Mouse (Mus musculus): ENCODE measurements at regions not wholly inside any gene's neighbourhood (a gene's known extent, or its start where the extent isn't known, plus 50 kb on each side); places are given as distances from the start of the nearest gene placed in this dataset.

- DNase-seq (ENCODE audit: low spot score in 2 of 2) = no peak
These were observed 116.9 kb upstream of the Egln3 start for GRCm38 (mm10) chr12:54320533-54320932.

DNA sequence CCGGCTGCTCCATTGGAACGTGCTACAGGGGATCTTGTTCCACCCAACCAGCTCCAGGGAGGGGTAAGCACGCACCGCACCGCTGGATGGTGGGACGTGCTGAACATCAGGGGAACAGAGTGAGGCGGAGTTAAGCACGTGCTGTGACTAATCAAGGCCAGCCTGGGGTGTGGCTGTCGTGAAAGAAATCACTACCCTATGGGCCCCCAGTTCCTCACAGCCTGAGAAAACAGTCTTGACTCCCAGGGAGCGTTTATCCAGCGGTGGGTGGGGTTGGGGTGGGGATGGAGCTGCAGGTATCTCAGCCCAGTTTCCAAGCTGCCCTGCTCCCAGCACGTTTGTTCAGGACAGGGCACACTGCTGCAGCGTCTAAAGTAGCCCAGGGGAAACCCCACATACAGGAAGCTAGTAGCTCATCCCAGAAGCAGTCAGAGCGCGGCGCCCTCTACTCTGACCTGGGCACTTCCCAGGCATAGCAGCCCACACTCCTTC lies 113.4 kb upstream of the Egln3 start:
- no peak for DNase-seq (ENCODE audit: low spot score in 2 of 2)

GRCm38 (mm10) chr12:54316066-54316567 lies 112.5 kb upstream of the Egln3 start:
- no peak for DNase-seq (ENCODE audit: low spot score in 2 of 2)

- no peak for DNase-seq (ENCODE audit: low spot score in 2 of 2)
These were observed 110.5 kb upstream of the Egln3 start for GRCm38 (mm10) chr12:54314153-54314552.

GRCm38 (mm10) chr12:54313211-54313845 lies 109.7 kb upstream of the Egln3 start:
- DNase-seq (ENCODE audit: low spot score in 2 of 2) = peak; percentile 29 to 42

DNA sequence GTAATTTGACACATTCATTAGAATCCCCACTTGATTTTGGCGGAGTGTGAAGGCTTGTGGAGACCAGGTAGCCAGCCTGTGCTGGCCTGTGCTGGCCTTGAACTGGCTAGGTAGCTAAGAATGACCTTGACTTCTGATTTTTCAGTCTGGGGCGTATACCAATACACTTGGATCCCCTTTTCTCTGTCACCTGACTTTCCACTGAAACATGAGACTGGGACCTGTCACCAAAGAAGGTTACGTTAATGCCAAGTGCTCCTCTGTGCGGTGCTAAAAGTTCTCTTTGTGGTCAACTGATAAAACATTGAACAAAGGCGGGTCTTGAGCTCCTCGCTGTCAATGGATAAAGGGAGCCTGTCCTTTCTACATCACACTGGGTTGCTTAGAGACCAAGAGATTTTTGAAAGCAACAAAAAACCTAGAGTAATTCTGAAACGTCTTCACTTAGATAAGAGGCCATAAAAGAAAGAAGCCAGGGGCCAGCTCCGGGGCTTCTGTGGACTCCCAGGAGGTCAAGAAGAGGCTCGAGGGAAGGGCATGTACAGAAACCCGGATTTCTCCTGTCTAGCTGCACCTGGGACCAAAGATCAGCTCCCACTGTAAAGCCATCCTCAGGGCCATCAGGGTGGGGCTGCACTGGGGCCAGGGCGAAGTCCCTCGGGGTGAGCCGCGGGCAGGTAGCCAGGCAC lies 109.0 kb upstream of the Egln3 start:
- no peak for DNase-seq (ENCODE audit: low spot score in 2 of 2)

- no peak for DNase-seq (ENCODE audit: low spot score in 2 of 2)
These were observed 108.3 kb upstream of the Egln3 start for GRCm38 (mm10) chr12:54311896-54312521.

DNA sequence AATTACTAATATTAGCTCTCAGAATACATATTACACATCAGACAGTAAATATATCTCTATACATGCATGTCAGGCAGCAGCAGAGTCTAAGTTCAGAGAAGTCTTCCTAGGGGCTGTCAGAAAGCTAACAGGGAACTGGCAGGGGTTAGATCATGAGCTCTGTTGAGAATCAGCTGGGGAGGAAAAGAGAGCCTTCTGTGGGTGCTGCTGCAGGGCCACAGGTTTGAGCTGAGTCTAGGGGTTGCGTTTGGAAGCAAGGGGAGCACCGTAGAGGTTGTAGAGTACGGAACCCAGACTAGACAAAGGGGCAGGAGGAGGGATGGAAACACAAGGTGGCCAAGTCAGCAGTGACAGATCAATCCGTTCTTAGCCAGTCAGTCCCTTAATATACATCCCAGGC lies 106.2 kb upstream of the Egln3 start:
- no peak for DNase-seq (ENCODE audit: low spot score in 2 of 2)

DNA sequence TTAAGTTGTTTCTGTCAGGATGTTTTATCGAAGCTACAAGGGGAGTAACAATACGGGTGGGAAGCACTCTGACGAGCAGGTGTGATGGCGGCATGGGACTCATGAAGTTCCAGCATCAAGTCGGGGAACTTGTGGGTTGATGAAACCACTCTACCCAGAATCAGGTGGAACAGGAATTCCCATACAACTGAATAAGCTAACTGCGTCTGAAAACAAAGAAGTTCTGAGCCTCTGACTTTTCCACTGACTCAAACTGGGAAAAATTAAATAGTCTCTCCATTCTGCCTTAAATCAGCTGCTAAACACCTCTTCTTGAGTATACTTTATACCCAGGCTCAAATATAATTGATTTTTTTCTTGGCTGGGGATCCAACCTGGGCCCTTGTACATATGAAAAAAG lies 105.6 kb upstream of the Egln3 start:
- DNase-seq (ENCODE audit: low spot score in 2 of 2) = no peak

DNA sequence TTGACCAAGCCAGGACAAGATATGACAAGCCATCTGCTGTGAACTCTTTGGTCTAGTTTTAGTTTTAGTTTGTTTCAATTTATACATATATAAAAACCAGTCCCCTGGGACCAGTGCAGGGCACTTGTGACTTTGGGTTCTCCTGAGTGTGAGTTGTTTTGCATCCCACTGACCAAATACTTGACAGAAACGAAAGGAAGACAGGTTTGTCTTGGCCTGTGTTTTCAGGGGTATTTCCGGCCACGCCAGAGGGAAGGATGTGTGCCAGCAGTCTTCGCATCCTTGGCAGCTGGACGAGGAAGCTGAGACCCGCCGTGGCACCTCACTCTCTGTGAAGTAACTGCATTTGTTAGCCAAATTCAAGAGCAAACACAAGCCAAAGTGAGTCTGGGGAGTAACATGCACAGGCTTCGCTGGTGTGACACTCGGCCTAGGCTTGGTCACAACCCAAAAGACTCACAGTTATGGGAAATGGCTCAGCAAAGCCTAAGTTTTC lies 101.5 kb upstream of the Egln3 start:
- DNase-seq (ENCODE audit: low spot score in 2 of 2) = no peak

GRCm38 (mm10) chr12:54303746-54304145 lies 100.1 kb upstream of the Egln3 start:
- no peak for DNase-seq (ENCODE audit: low spot score in 2 of 2)

DNA sequence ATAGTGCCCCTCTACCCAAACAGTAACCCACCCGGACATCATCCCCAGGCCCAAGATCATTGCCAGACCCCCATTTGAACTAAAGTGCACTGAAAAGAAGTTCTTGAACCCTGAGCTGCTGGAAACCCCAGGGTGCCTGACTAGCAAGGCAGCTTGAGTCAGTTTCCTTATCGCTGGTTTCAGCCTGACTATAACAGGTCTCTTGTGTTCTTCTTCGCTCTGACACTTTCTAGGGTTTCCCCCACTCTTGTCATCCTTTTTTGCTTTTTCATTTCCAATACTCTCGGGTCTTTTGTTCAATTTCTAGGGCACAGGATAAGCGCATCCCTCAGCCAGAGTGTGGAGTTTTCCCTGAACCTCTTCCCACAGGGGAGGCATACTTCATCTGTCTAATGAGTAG lies 95.8 kb upstream of the Egln3 start:
- no peak for DNase-seq (ENCODE audit: low spot score in 2 of 2)

DNA sequence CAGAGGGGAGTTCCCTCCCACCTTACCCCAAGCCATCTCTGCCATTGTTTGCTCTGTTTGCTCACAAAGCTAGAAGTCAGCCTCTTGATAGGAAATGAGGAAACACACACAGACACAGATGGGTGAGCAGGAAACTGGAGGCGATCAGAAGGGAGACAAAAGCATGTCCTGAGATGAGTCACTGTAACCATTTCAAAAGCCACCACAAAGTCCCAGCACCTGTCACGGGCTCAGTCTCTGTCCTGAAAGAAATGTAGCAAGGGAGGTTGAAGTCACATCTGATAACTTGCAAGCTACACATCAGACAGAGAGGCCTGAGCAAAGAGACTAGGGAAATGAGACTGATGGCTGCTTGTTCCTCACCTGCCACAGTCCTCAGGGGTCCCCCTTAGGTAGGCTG lies 89.6 kb upstream of the Egln3 start:
- DNase-seq (ENCODE audit: low spot score in 2 of 2) = no peak

DNA sequence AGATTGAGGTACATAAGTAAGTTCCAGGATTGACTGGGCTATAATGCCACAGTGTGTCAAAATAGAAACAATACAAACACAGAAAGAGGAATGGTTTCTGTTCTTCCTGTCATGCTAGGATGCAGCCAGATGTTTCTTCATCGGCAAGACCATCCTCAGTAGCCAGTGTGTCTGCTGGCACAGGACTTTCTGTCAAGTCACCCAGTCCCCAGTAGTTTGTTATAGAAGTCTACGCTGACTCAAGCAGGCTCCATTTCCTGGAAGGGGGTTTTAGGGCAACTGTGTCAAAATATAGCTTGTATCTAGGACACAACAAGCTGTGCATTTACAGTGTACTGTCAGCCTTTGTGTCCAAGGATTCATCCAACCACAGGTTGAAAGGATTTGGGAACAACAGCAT lies 86.7 kb upstream of the Egln3 start:
- no peak for DNase-seq (ENCODE audit: low spot score in 2 of 2)

- DNase-seq (ENCODE audit: low spot score in 2 of 2) = no peak
These were observed 85.1 kb upstream of the Egln3 start for GRCm38 (mm10) chr12:54288747-54289146.

- no peak for DNase-seq (ENCODE audit: low spot score in 2 of 2)
These were observed 84.4 kb upstream of the Egln3 start for GRCm38 (mm10) chr12:54288041-54288502.

- DNase-seq (ENCODE audit: low spot score in 2 of 2) = peak; percentile 32 to 61
These were observed 83.5 kb upstream of the Egln3 start for GRCm38 (mm10) chr12:54286911-54287819.

- no peak for DNase-seq (ENCODE audit: low spot score in 2 of 2)
These were observed 80.0 kb upstream of the Egln3 start for GRCm38 (mm10) chr12:54283646-54284045.

DNA sequence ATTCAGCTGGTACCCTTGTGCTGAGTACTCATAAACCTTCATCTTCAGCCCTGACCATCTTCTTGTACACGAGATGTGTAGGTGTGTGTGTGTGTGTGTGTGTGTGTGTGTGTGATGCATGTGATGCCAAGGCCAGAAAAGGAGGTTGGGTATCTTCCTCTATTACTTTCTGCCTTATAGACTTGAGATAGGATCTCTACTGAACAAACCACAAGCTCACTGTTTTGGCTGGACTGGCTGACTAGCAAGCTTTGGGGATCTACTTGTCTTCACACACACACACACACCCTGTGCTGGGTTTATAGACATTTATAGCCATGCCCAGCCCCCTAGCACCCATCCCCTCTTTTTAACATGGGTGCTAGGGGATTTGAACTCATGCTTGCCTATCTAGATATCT lies 79.4 kb upstream of the Egln3 start:
- DNase-seq (ENCODE audit: low spot score in 2 of 2) = no peak

DNA sequence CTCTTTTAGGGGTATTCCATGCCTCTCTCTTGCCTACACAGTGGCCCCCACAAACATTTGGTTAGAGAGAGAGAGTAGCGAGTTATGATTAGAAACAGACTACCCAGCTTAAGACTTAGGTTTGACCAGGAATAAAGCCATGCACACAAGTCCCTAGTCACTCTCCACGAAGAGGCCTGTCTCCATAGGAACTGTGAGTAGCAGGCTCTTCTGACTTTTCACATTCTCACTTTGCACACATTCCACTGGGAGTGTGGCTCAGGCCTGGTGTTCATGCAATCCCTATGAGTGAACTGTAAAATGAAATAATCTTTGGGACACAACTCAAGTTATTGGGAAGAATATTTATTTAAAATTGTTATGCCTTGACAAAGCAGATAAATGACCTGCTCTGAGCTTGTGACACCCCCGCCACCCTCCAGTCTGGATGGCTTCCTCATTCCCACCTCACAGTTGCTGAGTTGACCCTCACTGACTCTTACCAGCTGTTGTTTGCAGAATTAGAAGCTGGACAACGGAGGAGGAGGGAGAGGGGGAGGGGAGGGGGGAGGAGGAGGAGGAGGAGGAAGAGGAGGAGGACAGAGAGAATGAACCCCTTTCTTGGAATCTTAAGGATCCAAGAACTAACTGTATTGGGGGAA lies 78.7 kb upstream of the Egln3 start:
- peak in 1 of 2 experiments; percentile 1 for DNase-seq (ENCODE audit: low spot score in 2 of 2)

Measured in gastrocnemius, postnatal 4 days (tissue).